Mouse (Mus musculus) neural tube, embryonic 11.5 days (tissue): ENCODE measurements around the gene Lrrc31. TPM values are rescaled to one million over a fixed set of nuclear protein-coding genes. Genes with fewer than 3 reads are reported as not detected.

Source experiments
- polyA plus RNA-seq: library from polyadenylated mRNA; unstranded; fragments of >200 nt; fragmentation: Nextera tagmentation; extraction: Ambion mirVana; gene quantifications from 2 replicates; pipeline ENCODE4 v1.2.1, GENCODE M21; 2014

Lrrc31 gene
- polyA plus RNA-seq, 1 experiment from 2014 or later, result not detected

Other genes with a start within 250 kb of the Lrrc31 start
- gene Mecom, start 151.8 kb downstream of the Lrrc31 start, polyA plus RNA-seq, result 31.8 and 32.1 TPM in 2 replicates
- 0.31 and 0.37 TPM in 2 replicates for gene Actrt3, start 99.9 kb downstream of the Lrrc31 start, polyA plus RNA-seq
- gene Mynn, start 97.8 kb downstream of the Lrrc31 start, polyA plus RNA-seq, result 41.9 and 44.6 TPM in 2 replicates
- gene Lrriq4, start 55.3 kb downstream of the Lrrc31 start, polyA plus RNA-seq, result 0.16 TPM in 1 of 2 replicates, not detected in the other
- gene Lrrc34, start 52.0 kb downstream of the Lrrc31 start, polyA plus RNA-seq, result 1.2 and 1.6 TPM in 2 replicates
- not detected in 2 replicates for gene Samd7, start 46.5 kb upstream of the Lrrc31 start, polyA plus RNA-seq
- gene Sec62, start 93.0 kb upstream of the Lrrc31 start, polyA plus RNA-seq, result 60.8 and 68.5 TPM in 2 replicates
- gene Gpr160, start 156.1 kb upstream of the Lrrc31 start, polyA plus RNA-seq, result 0.76 and 1.9 TPM in 2 replicates